In the genomic region with DNA sequence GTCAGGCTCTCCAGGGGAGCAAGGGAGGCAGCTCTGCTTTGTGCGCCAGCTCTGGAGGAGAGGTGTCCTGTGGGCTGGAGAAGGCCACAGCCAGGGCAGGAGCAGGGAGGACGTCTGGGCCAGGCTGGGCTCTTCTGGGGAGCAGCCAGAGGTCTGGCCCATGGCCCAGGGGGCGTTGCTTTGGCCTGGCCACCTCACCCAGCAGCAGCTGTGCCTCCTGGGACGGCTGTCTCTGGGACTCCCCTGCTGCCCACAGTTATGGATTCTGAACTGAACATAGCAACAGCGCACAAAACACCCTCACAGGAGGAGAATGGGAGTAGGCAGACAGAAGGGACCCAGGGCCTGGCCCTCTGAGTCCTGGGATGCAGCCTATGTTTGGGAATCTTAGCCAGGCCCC, we compare ENCODE assay signal across 8 mouse cellular contexts.
DNase-seq lines count a peak whose midpoint lies in the region; ATAC-seq and TF ChIP-seq lines count a peak whose summit lies in the region.

No protein-coding gene starts in this region.

- H3K36me3 ChIP-seq in kidney, embryonic 16.5 days (ENCODE audit: insufficient read depth, low read length) = no peaks in the 10 kb centered on the region
- H3K36me3 ChIP-seq in neural tube, embryonic 11.5 days (ENCODE audit: control insufficient read depth, insufficient read depth, low read length) = no peaks in the 10 kb centered on the region
- no peaks in the 10 kb centered on the region for H3K36me3 ChIP-seq in liver, embryonic 11.5 days (ENCODE audit: control insufficient read depth, insufficient read depth, low read length)
- H3K36me3 ChIP-seq in thymus, adult 2 months (ENCODE audit: control insufficient read depth, insufficient read depth, low read length) = no peaks in the 10 kb centered on the region

- peak; percentile 34 for DNase-seq in left cerebral cortex, postnatal 4 days
- DNase-seq in left cerebral cortex, adult 8-10 months (ENCODE audit: low spot score in 2 of 2) = no peak
- peak; percentile 61 for DNase-seq in brain, adult 2 months (ENCODE audit: low read depth, low spot score)
- peak; percentile 50 to 81 for DNase-seq in gastrocnemius, postnatal 4 days (ENCODE audit: low spot score in 2 of 2)
- DNase-seq in neural tube, embryonic 11.5 days (ENCODE audit: low spot score) = peak; percentile 33
- DNase-seq in liver, embryonic 11.5 days (ENCODE audit: low spot score) = no peak
- no peak for DNase-seq in thymus, adult 2 months

- intact Hi-C loops in left cerebral cortex, postnatal 4 days (cut with DNase I) = no loop called here

- ATAC-seq in kidney, embryonic 16.5 days (ENCODE audit: low FRiP score, low TSS enrichment) = 0 out of 2 replicates have a peak, but pooled peaks have one; percentile 32
- no peak for ATAC-seq in neural tube, embryonic 11.5 days (ENCODE audit: insufficient read depth, low FRiP score, low TSS enrichment)
- no peak for ATAC-seq in liver, embryonic 11.5 days (replicated peaks; ENCODE audit: low FRiP score)

- no peak overlapping the region for H3K4me2 ChIP-seq in kidney, embryonic 16.5 days (replicated peaks; ENCODE audit: low read depth, low read length)
- no peak overlapping the region for H3K4me2 ChIP-seq in neural tube, embryonic 11.5 days (ENCODE audit: low read depth)
- H3K4me2 ChIP-seq in liver, embryonic 11.5 days = no peak overlapping the region

- no peak overlapping the region; the same call in 1 of the 2 replicates for H3K27ac ChIP-seq in kidney, embryonic 16.5 days (ENCODE audit: low read length)
- no peak overlapping the region for H3K27ac ChIP-seq in neural tube, embryonic 11.5 days (ENCODE audit: low read depth, low read length)
- H3K27ac ChIP-seq in liver, embryonic 11.5 days (ENCODE audit: low read depth, low read length) = no peak overlapping the region
- no peak overlapping the region for H3K27ac ChIP-seq in thymus, adult 2 months (ENCODE audit: control insufficient read depth, insufficient read depth, low read length)

- H3K4me3 ChIP-seq in kidney, embryonic 16.5 days (ENCODE audit: low read length) = no peak overlapping the region
- H3K4me3 ChIP-seq in neural tube, embryonic 11.5 days (ENCODE audit: low read depth, low read length) = no peak overlapping the region
- H3K4me3 ChIP-seq in liver, embryonic 11.5 days (ENCODE audit: low read depth, low read length) = no peak overlapping the region
- no peak overlapping the region for H3K4me3 ChIP-seq in thymus, adult 2 months (ENCODE audit: control insufficient read depth, insufficient read depth, low read length)

- TF ChIP-seq CTCF in thymus, adult 2 months (IDR thresholded peaks at IDR 0.05; ENCODE audit: borderline replicate concordance, control insufficient read depth, extremely low read depth, insufficient read depth, low read length, poor library complexity) = no peak

- no peaks in the 10 kb centered on the region for H3K27me3 ChIP-seq in kidney, embryonic 16.5 days (ENCODE audit: insufficient read depth, low read length)
- H3K27me3 ChIP-seq in neural tube, embryonic 11.5 days (ENCODE audit: control insufficient read depth, insufficient read depth, low read length) = no peaks in the 10 kb centered on the region
- no peaks in the 10 kb centered on the region for H3K27me3 ChIP-seq in liver, embryonic 11.5 days (replicated peaks; ENCODE audit: control insufficient read depth, insufficient read depth, low read length)
- H3K27me3 ChIP-seq in thymus, adult 2 months (ENCODE audit: control insufficient read depth, insufficient read depth, low read length) = no peaks in the 10 kb centered on the region

- no peak for TF ChIP-seq POLR2A in thymus, adult 2 months (IDR thresholded peaks at IDR 0.05; ENCODE audit: control insufficient read depth, extremely low read depth, insufficient read depth, low read length, poor library complexity)

- 50% methylated on average over 5 of the region's 5 CpGs for WGBS in kidney, embryonic 16.5 days
- WGBS in neural tube, embryonic 11.5 days = 34% methylated on average over 5 of the region's 5 CpGs
- 62% methylated on average over 5 of the region's 5 CpGs for WGBS in liver, embryonic 11.5 days
- 78% methylated on average over 5 of the region's 5 CpGs for WGBS in thymus, adult 2 months

- H3K9me3 ChIP-seq in kidney, embryonic 16.5 days (ENCODE audit: low read length) = no peaks in the 10 kb centered on the region
- no peaks in the 10 kb centered on the region for H3K9me3 ChIP-seq in neural tube, embryonic 11.5 days (ENCODE audit: control insufficient read depth, low read length)
- H3K9me3 ChIP-seq in liver, embryonic 11.5 days (ENCODE audit: control insufficient read depth, low read length) = no peaks in the 10 kb centered on the region

- H3K9ac ChIP-seq in kidney, embryonic 16.5 days (replicated peaks; ENCODE audit: low read length) = 0 out of 2 replicates have a peak overlapping the region, but pooled peaks have one; percentile 13
- no peak overlapping the region for H3K9ac ChIP-seq in neural tube, embryonic 11.5 days (ENCODE audit: low read length)
- no peak overlapping the region for H3K9ac ChIP-seq in liver, embryonic 11.5 days (ENCODE audit: low read depth, low read length)

- H3K4me1 ChIP-seq in kidney, embryonic 16.5 days (ENCODE audit: insufficient read depth, low read length) = peaks cover 11% of the 10 kb centered on the region
- peaks cover 9% of the 10 kb centered on the region; the same call in 1 of the 2 replicates for H3K4me1 ChIP-seq in neural tube, embryonic 11.5 days (ENCODE audit: control insufficient read depth, insufficient read depth, low read length)
- H3K4me1 ChIP-seq in liver, embryonic 11.5 days (replicated peaks; ENCODE audit: control insufficient read depth, insufficient read depth, low read length) = no peaks in the 10 kb centered on the region
- H3K4me1 ChIP-seq in thymus, adult 2 months (replicated peaks; ENCODE audit: control insufficient read depth, insufficient read depth, low read length) = no peaks in the 10 kb centered on the region

Comparison
In these comparisons a context has a peak if more than half of its experiments do, and no peak if none do; other contexts are left out.
1. DNase-seq: peak in left cerebral cortex, postnatal 4 days (single experiment), brain, adult 2 months (single experiment), gastrocnemius, postnatal 4 days (2 of 2) and neural tube, embryonic 11.5 days (single experiment); none in left cerebral cortex, adult 8-10 months (0 of 2), liver, embryonic 11.5 days (single experiment) and thymus, adult 2 months (single experiment).